Mouse (Mus musculus) B cell, adult 2 months (primary cell): ENCODE data around the gene Gm28539.
"Not testable (repeated sequence)": the region's sequence is repeated elsewhere in the genome, so short reads cannot be mapped to it uniquely, and the experiment has no call there.

ENCODE experiments used
- DNase-seq, 2 experiments: peaks; one replicate each; pipeline ENCODE4 v3.0.0; 2022

The Gm28539 gene

GRCm38 (mm10) chr16:18858551-18858950, 22.2 kb downstream of the Gm28539 start:
- peak; percentile 47 to 55 for DNase-seq

- no peak for DNase-seq
Measured at GRCm38 (mm10) chr16:18860186-18860585, 23.8 kb downstream of the Gm28539 start.

- DNase-seq, result not testable (repeated sequence)
Measured at GRCm38 (mm10) chr16:18870495-18870894, 34.1 kb downstream of the Gm28539 start.

- DNase-seq, result no peak
Measured at GRCm38 (mm10) chr16:18876091-18876441, 39.7 kb downstream of the Gm28539 start.

- DNase-seq, result peak; percentile 96 to 97
Measured at GRCm38 (mm10) chr16:18876442-18877308, 40.3 kb downstream of the Gm28539 start, which contains the start of the genes Mrpl40 and Hira. Gene Mrpl40, minus strand, starts transcription at chr16:18876862. Gene Hira, plus strand, starts transcription at chr16:18877037.

GRCm38 (mm10) chr16:18877386-18878090, 41.2 kb downstream of the Gm28539 start:
- DNase-seq, result peak; percentile 69 to 70

- DNase-seq, result no peak
Measured at GRCm38 (mm10) chr16:18878091-18878720, 41.8 kb downstream of the Gm28539 start.

GRCm38 (mm10) chr16:18884044-18884443, 47.7 kb downstream of the Gm28539 start:
- DNase-seq, result no peak

GRCm38 (mm10) chr16:18893840-18894372, 57.5 kb downstream of the Gm28539 start:
- DNase-seq, result no peak

GRCm38 (mm10) chr16:18895249-18895648, 58.9 kb downstream of the Gm28539 start:
- DNase-seq, result no peak

GRCm38 (mm10) chr16:18896429-18896828, 60.0 kb downstream of the Gm28539 start:
- DNase-seq, result no peak

GRCm38 (mm10) chr16:18905648-18906047, 69.3 kb downstream of the Gm28539 start:
- DNase-seq, result no peak

- no peak for DNase-seq
Measured at GRCm38 (mm10) chr16:18916064-18916463, 79.7 kb downstream of the Gm28539 start.

- DNase-seq, result no peak
Measured at GRCm38 (mm10) chr16:18921771-18922170, 85.4 kb downstream of the Gm28539 start.

GRCm38 (mm10) chr16:18927963-18928362, 91.6 kb downstream of the Gm28539 start:
- DNase-seq, result no peak

- DNase-seq, result no peak
Measured at GRCm38 (mm10) chr16:18938321-18939082, 102.1 kb downstream of the Gm28539 start.

GRCm38 (mm10) chr16:18943906-18944305, 107.5 kb downstream of the Gm28539 start:
- DNase-seq, result no peak

- DNase-seq, result no peak
Measured at GRCm38 (mm10) chr16:18948941-18949340, 112.6 kb downstream of the Gm28539 start.

- no peak for DNase-seq
Measured at GRCm38 (mm10) chr16:18950351-18950750, 114.0 kb downstream of the Gm28539 start.

GRCm38 (mm10) chr16:18952813-18953212, 116.4 kb downstream of the Gm28539 start:
- DNase-seq, result no peak

- DNase-seq, result no peak
Measured at GRCm38 (mm10) chr16:18955070-18955469, 118.7 kb downstream of the Gm28539 start.

GRCm38 (mm10) chr16:18963486-18963885, 127.1 kb downstream of the Gm28539 start:
- DNase-seq, result no peak
